Mouse (Mus musculus) T-helper 1 cell (primary cell): ENCODE data around the gene Nacc2.

Experiments
- in situ Hi-C: fragments of 300-600 bp; cut with MboI, MseI; formaldehyde crosslinking; loops from one replicate; pipeline ENCODE4 v1.15.1; 2025; ENCODE audit warnings: high pct_unique_total_duplicates

Gene Nacc2

GRCm38 (mm10) chr2:26011420-26011819 lies 111.6 kb downstream of the Nacc2 start:
- in situ Hi-C loops: no loop called here
